Mouse (Mus musculus) CD4-positive, CD25-positive, alpha-beta regulatory T cell, adult 2 months (primary cell): ENCODE data around the gene Gm21970.

Experiments
- DNase-seq: peaks from one replicate; pipeline ENCODE4 v3.0.0-alpha.2; 2012; ENCODE audit warnings: low read depth, low spot score

The Gm21970 gene

GRCm38 (mm10) chr16:91438599-91438998 lies 47.1 kb downstream of the Gm21970 start:
- peak; percentile 19 for DNase-seq

- DNase-seq = no peak
These were observed 49.8 kb downstream of the Gm21970 start for GRCm38 (mm10) chr16:91441366-91441765.

- DNase-seq = peak; percentile 26
These were observed 50.3 kb downstream of the Gm21970 start for GRCm38 (mm10) chr16:91441811-91442240.

GRCm38 (mm10) chr16:91442446-91442845 lies 50.9 kb downstream of the Gm21970 start:
- DNase-seq = peak; percentile 69

GRCm38 (mm10) chr16:91443211-91443611 lies 51.7 kb downstream of the Gm21970 start:
- peak; percentile 65 for DNase-seq

DNA sequence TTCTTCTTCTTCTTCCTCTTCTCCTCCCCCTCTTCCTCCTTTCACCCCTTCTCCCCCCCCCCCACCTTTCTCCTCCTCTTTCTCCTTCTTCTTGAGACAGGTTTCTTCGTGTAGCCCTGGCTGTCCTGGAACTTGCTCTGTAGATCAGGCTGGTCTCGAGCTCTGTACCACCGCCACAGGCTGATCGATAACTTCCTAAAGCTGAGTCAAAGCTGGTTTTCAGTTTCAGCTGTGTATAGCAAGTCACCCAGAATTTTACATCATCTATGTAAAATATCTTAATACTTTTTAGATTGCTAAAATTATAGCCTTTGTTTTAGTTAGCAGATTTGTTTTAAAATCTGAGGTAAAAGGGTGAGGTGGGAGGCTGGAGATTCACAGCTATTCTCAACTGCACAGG lies 53.3 kb downstream of the Gm21970 start:
- peak; percentile 28 for DNase-seq

- peak; percentile 83 for DNase-seq
These were observed 54.0 kb downstream of the Gm21970 start for GRCm38 (mm10) chr16:91445566-91445965.

- peak; percentile 67 for DNase-seq
These were observed 55.4 kb downstream of the Gm21970 start for GRCm38 (mm10) chr16:91446778-91447511.

DNA sequence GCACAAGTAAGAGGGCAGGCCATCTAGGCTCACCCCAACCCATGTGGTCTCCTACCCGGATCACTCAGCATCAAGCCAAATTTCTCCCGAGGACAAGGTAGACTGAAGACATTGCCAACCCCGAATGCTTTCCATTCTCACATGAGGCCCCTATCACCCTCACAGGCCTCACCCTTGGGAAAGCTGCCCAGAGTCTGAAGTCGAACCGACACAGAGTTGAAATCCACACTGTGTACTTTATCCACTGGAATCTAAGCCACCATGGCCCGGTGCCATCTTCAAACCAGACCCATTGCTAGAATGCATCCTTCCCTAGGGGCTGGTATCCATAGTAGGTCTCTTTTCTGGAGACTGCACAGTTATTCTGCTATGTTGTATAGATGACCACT lies 56.0 kb downstream of the Gm21970 start:
- no peak for DNase-seq

- peak; percentile 68 for DNase-seq
These were observed 56.6 kb downstream of the Gm21970 start for GRCm38 (mm10) chr16:91448088-91448487.

GRCm38 (mm10) chr16:91448895-91449294 lies 57.4 kb downstream of the Gm21970 start:
- DNase-seq = no peak

DNA sequence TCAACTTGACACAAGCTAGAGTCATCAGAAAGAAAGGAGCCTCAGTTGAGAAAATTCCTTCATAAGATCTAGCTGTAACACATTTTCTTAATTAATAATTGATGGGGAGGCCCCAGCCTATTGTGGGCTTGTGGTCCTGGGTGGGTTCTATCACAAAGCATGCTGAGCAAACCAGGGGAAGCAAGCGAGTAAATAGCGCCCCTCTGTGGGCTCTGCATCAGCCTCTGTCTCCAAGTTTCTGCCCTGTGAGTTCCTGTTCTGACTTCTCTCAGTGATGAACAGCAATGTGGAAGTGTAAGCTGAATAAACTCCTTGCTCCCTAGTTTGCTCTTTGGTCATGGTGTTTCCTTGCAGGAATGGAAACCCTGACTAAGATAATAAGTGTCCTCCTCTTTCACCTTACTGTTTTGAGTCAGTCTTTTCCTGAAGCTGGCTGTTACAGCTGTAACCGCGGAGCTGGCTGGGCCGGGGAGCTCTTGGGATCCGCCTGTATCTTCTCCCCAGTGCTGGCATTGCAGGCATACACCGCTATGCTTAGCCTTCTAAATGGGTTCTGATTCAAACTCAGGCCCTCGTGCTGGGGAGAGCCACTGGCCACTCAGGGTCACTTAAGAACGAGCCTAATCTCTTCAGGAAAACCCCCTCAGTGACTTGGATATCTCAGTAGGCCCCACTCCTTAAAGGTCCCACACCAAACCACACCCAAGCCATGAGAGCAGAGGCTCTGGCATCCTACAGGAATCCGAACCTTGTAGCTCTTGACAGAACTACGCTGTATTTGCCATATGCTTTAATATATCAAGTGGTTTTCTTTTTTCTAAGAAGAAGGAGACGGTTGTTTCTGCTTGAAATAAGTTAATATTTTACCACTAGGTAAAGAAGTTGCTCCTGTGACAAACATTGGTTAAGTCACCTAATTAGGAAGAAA lies 58.9 kb downstream of the Gm21970 start:
- DNase-seq = no peak

DNA sequence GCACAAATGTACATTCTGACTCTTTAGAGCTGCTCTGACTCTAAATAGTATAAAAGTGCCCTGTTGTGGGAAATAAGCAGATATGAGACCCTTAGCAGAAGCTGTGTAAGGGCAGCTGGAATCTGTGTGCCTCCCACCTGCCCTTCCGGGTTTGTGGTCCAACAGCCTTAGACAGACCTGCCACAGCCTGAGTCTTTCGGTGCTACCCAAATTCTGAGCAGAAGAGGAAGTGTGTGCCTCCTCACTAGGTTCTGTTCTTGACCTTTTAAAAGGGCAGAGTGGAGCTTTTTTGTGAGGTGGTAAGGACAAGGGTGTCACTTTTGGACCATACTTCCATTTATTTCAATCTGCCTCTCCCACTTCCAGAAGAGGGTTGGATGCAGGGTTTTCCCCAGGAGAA lies 60.4 kb downstream of the Gm21970 start:
- DNase-seq = peak; percentile 52

GRCm38 (mm10) chr16:91452363-91452896 lies 60.9 kb downstream of the Gm21970 start:
- peak; percentile 43 for DNase-seq

DNA sequence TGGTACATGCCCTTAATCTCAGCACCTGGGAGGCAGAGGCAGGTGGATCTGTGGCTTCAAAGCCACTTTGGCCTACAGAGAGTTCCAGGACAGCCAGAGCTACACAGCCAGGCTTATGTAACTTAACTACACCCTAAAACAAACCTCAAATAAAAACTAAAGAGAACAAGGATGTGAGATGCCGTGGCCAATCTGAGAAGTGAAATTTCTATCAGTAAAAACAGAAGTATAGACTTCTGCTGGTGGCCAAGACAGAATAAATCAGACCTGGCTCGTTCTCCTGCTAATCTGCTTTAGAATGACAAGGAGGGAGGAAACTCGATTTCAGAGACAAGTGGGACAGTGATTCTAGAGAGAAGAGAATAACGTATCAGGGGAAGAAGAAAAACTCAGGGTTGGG lies 64.3 kb downstream of the Gm21970 start:
- no peak for DNase-seq

- peak; percentile 81 for DNase-seq
These were observed 66.8 kb downstream of the Gm21970 start for GRCm38 (mm10) chr16:91458301-91458746.

GRCm38 (mm10) chr16:91458976-91459375 lies 67.5 kb downstream of the Gm21970 start:
- no peak for DNase-seq

DNA sequence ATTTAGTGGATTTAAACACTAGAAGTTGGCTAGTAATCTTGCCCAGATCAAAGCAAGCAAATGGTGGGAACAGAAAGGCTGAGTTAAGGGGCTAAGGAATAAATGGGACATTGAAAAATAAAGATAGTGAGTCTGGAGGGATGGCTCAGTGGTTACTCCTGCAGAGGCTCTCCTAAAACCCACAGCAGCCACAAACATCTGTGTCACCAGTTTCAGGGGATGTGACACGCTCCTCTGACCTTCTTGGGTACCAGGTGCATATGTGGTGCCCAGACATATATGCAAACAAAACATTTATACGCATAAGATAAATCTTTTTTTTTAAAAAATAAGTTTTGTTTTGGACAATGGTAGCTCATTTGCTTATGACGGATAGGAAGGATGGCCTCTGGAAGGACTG lies 67.9 kb downstream of the Gm21970 start:
- peak; percentile 54 for DNase-seq

DNA sequence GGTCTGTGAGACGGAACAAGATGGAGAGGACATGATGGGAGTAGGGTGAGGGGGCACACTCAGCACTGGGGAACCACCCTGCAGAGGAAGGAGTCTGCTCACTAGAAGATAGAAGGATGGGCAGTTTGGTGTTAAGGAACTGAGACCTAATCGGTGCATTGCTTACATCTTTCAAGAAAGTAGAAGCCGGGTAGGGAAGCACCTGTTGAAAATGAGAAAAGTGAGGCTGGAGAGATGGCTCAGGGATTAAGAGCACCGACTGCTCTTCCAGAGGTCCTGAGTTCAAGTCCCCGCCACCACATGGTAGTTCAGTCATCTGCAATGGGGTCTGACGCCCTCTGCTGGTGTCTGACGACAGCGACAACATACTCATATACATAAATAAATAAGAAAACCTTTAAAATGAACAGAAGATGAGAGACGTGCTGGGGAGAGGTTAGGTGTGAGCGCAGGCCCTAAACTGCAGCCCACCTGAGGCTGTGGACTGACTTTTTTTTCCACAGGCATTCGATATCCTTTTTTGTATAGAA lies 68.4 kb downstream of the Gm21970 start:
- DNase-seq = peak; percentile 83

- DNase-seq = peak; percentile 72
These were observed 69.6 kb downstream of the Gm21970 start for GRCm38 (mm10) chr16:91461066-91461638.

DNA sequence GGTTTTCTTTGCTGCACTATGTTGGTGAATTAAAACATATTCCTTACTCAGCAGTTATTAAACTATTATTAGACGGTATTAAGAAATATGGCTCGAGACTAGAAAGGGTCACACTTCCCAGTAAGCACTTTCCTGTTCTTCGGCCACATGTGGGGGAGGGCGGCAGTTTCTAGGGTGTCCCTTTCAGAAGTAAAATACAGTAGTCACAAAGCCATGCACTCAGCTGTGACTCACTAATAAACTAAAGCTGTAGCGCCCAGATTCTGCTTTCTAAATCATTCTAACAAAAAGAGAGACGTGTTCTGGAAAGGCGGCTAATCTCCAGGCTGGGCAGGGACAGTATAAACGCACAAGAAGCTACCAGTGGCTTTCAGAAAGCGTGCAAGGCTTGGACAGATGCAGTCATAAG lies 70.3 kb downstream of the Gm21970 start:
- DNase-seq = no peak

- DNase-seq = no peak
These were observed 71.1 kb downstream of the Gm21970 start for GRCm38 (mm10) chr16:91462644-91463043.
